Mouse (Mus musculus) v-Abl transformed pro-B cells (cell line): ENCODE measurements around the gene Olfr372.
"Not testable (repeated sequence)": the region's sequence is repeated elsewhere in the genome, so short reads cannot be mapped to it uniquely, and the experiment has no call there.

ENCODE experiments used
- in situ Hi-C, 2 experiments: fragments of 400-800 bp; cut with MboI; formaldehyde crosslinking; loops; one replicate each; pipeline ENCODE4 v1.15.1; 2025; ENCODE audit not compliant: unreplicated experiment in 2 of 2

Gene Olfr372

DNA sequence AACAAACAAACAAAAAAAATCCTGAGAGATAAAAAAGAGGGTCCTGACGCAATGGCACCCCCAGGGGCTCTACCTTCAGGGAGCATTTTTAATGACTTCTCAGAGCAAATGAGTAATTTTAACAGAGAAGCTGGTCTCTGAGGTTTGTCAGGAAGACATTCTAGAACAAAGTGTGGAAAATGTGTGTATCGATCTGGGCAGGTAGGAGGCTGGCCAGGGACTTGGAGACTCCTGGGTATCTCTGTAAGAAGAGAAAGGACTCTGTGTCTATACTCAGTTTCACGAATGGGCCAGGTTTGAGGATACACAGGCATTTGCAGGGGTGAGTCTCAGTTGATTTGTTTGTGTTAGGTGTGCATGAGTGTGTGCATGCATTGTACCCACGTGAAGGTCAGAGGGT, at the start of gene Olfr372:
Gene Olfr372, plus strand, starts transcription at position 301 of the 400 bp plus-strand sequence.
- in situ Hi-C loops, result loop anchor here (10.0 kb wide), 1 partner anchor 94 kb away; the partner anchor contains the start of gene Tpm4 (in 2 of the 2)

DNA sequence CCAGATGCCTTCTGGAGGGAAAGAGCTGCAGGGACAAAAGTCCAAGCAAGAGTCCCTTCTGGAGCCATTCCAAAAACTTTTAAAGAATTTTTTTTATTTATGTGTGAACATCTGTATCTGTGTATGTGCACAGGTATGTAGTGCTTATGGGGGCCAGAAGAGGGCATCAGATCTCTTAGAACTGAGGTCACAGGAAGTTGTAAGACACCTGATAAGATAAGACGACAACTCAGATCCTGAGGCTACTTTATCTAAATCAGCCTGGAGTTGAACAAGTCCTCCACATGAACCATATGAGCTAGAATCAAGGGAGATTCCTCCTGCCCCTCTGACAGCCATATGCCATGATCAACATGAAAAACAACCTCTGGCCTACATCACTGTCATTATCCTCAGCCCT, 41.6 kb upstream of the Olfr372 start:
- in situ Hi-C loops, result loop anchor here (25.0 kb wide), 1 partner anchor 862 kb away; no protein-coding TSS in a partner anchor

DNA sequence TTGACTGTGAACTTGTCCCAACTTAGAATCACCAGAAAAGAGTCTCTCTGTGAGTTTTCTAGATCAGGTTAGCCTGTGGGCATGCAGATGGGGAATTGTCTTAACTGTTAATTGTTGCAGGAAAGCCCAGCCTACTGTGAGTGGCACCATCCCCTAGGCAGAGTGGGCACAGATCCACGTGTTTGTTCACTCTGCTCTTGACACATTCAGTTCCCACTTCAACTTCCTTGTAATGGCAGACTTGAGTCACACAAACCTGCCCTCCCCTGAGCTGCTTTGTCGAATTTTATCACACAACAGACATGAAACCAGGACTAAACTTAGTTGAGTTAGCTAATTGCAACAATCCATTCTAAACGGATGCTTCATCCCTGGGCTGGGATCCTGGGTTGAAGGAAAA, 40.8 kb upstream of the Olfr372 start:
- in situ Hi-C loops, result no loop called here

DNA sequence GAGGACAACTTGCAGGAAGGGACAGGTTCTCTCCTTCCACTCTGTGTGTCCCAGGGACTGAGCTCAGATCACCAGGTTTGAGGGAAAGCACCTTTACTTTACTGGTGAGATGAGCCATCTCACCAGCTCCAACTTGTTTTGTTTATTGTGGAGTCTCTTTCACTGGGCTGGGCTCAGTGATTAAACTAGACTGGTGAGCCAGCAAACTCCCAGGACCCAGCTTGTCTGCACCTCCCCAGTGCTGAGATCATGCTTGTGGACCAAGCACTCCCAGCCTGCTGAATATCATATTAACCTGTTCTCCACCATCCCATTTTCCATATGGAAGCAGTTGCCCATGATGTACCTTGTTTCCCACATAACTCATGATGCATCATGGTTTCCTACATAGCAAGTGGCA, 38.1 kb upstream of the Olfr372 start:
- in situ Hi-C loops, result no loop called here

DNA sequence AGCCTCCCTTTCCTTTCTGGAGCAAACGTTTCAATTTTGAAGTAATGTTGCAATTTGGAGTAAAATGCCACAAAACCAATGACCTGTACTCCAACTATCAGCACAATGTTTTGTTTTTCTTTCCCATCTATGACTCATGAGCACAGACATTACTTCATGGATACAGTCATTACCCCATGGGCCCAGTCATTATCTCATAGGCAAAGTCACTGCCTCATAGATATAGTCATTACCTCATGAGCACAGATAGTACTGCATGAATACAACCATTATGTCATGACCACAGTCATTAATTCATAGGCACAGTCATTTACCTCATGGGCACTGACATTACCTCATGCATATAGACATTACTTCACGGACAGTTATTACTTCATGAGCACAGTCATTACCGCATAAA, 35.1 kb upstream of the Olfr372 start:
- in situ Hi-C loops, result no loop called here

DNA sequence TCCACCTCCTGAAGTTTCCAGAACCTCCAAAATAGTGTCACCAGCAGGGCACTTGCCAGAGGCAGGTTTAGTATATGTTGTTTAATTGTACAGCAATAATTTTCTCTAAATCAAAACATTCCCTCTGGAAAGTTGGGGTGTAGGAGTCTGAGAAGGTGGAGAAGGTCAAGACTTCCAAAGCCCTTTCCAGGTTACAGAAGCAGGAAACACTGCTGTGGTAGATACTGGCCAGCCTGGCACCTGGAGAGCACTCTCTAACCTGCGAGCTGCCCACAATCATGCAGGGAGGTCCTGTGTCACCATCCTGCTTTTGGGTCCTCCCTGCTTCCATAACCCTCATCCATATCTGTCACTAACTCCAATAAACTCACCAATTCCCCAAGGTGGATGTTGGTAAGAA, 34.3 kb upstream of the Olfr372 start:
- in situ Hi-C loops, result no loop called here

DNA sequence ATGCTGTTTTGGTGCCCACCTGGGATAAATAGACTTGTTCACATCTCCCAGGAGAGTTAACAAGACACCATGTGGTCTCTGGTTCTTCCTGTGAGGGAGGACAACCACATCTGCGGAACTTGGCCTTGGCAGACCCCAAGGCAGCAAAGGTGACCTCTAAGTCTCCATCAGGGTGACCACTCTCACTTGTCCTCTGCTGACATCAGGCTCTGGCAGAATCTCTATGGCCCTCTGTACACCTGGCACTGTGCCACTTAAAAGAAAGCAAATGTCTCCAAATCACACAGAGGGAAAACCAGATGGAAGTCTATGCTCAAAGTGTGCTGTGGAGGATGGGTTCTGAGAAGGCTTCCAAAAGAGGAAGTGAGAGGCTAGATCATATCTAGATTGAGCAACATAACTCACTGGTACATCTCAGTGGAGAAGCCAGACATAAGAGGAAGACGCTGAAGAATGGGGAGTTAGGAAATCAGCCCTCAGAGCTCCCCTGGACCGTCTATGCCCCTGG, 32.8 kb upstream of the Olfr372 start:
- in situ Hi-C loops, result no loop called here

DNA sequence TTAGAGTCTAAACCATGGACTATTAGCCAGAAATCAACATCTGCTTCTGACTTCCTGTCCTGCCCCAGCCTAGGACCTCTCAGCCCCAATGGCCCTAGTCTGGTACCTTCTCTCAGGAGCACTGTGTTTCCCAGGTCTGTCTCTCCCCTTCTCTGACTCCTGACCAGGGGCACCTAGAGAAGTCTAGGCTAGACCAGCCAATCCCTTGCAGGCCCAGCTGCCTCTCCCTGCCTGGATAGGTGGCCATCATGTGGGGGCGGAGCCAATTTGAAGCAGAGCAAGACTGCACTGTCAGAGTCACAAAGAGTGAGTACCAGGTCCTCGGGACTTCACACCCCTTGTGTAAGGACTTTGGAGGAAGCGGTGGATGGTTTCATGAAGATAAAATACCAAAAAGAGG, 31.5 kb upstream of the Olfr372 start, which contains the start of gene Cyp4f18:
Gene Cyp4f18, minus strand, starts transcription at position 154 of the 400 bp plus-strand sequence.
- in situ Hi-C loops, result no loop called here

DNA sequence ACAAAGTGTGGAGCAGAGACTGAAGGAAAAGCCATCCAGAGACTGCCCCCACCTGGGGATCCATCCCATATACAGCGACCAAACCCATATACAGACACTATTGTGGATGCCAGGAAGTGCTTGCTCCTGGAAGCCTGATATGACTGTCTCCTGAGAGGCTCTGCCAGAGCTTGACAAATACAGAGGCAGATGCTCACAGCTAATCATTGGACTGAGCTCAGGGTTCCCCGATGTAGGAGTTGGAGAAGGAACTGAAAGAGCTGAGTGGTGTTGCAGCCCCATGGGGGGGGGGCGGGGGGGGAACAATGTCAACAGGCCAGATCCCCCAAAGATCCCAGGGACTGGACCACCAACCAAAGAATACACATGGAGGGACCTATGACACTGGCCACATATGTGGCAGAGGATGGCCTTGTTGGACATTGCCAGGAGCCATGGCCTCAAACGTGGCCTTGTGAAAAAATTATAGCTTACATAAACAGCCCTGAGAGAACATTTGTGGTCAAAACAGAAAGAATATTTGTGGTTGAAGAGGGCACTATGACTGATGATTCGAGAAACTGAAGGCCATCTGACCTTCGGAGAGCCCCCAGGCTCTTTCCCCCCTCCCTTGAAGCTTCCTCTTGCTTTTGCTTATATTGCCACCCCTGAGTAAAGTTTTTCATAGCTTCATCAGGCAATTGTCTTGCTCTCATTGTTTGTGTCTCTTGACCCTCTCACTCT, 27.4 kb upstream of the Olfr372 start:
- in situ Hi-C loops, result not testable (repeated sequence)

DNA sequence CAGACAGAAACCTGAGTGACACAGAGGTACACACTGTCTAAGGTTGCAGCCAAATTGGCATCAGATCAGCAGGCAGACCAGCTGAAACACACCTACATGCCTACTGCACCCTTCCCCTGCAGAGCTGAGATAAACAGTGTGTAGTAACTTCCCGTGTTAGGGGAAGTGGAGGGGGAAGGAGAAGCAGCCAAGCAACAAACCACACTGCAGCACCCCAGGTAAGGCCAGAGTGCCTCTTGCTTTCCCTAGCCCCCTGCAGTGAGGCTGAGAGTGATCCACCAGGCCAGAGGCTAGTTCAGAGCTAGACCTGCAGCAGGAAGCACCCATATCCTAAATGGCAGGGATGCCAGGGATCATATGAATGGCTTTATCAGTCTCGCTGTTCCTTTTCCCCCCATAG, 23.7 kb upstream of the Olfr372 start:
- in situ Hi-C loops, result loop anchor here in 1 of 2 experiments (5.0 kb wide), 1 partner anchor 50 kb away; no protein-coding TSS in a partner anchor

DNA sequence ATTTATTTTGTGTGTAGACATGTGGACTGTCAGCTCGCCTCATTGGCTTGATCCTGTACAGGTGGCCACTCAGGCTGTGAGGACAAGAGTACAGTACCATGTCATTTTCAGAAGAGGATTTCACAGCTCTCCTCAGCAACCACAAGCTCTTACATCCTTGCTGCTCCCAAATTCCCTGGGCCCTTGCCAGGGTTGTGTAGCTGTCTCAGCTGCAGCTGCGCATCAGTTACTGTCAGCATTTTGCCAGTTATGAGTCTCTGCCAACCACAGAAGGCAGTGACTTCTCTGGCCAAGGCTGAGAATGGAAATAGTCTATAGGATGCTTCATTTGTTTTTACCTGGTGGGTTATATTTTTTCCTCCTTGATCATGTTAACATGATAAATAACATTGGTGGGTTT, 22.9 kb upstream of the Olfr372 start:
- in situ Hi-C loops, result loop anchor here in 1 of 2 experiments (5.0 kb wide), 1 partner anchor 49 kb away; no protein-coding TSS in a partner anchor

DNA sequence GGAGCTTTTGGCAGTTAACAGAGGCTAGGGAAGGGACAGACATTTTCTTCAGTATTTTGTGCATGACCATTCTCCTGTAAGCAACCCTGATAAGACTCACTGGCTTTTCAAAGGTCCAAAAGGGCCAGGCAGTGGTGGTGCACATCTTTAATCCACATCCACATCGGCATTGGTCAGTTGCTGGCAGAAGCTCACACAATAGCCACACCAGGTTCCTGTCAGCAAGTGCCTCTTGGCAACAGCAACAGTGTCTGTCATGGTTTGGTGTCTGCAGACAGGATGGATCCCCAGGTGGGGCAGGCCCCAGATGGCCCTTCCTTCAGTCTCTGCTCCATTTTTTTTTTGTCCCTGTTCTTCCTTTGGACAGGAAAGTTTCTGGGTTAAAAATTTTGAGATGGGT, 22.0 kb upstream of the Olfr372 start:
- in situ Hi-C loops, result loop anchor here in 1 of 2 experiments (5.0 kb wide), 1 partner anchor 48 kb away; no protein-coding TSS in a partner anchor

DNA sequence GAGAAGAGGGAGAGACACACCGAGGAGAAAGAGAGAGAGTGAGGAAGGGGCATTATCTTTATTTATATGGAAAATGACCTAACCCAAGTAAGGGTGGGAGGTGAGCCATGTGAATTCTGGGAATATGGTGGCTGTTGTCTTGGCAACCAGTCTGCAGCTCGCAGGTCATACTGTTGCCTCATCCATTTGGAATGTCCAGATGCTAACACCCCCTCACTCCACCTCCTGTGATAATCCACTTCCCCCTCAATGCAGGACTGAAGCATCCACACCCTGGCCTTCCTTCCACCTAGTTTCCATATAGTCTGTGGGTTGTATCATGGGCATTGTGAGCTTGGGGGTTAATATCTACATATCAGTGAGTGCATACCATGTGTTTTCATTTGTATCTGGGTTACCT, 21.2 kb upstream of the Olfr372 start:
- in situ Hi-C loops, result loop anchor here in 1 of 2 experiments (5.0 kb wide), 2 partner anchors 47 to 268 kb away; no protein-coding TSS in a partner anchor

DNA sequence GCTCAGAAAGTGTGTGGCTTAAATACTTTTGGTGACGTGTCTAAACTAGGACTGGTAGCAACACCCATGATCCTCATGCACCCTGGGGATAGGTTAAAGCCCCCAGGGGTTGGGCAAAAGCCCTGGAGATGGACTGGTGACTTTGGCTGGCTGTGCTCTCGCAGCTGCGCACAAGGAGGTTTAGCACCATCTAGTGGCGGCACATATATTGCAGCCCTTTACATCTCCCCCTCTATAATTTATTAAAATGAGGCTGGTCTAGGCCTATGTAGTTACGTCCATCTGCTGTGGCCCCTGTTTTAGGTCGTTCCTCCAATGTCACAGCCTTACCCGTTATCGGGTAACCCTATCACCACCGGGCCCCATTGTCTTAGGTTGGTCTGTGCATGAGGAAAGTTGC, 16.1 kb upstream of the Olfr372 start:
- in situ Hi-C loops, result loop anchor here in 1 of 2 experiments (5.0 kb wide), 1 partner anchor 273 kb away; no protein-coding TSS in a partner anchor

DNA sequence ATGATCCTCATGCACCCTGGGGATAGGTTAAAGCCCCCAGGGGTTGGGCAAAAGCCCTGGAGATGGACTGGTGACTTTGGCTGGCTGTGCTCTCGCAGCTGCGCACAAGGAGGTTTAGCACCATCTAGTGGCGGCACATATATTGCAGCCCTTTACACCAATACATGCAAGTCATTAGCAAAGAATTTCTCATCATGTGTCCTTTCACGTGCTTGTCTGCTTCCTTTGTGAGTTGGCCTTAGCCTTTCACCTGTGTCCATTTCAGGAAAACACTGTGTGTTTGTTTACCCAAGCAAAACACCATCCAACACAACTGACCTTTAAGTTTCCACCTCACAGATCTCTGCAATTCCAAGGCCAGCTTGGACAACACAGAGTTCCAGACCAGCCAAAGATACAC, 8.1 kb upstream of the Olfr372 start:
- in situ Hi-C loops, result not testable (repeated sequence)

DNA sequence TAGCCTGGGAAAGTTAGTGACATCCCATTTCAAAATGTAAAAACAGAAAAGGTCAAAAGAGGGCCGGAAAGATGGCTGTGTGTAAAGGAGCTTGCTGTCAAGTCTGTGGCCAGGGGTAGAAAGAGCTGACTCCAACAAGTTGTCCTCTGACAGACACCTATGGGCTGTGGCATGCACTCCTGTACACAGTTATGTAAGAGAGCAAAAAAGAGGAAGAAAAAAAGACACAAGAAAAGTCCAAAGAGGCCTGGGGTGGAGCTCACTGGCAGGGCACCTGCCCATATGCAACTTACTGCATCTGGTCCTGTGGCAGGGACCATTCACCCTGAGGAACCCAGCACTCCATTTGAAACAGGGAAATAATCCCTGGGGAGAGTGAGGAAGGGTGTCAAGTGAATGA, 1.5 kb downstream of the Olfr372 start:
- in situ Hi-C loops, result loop anchor here (10.0 kb wide), 1 partner anchor 92 kb away; the partner anchor contains the start of gene Tpm4 (in 2 of the 2)

DNA sequence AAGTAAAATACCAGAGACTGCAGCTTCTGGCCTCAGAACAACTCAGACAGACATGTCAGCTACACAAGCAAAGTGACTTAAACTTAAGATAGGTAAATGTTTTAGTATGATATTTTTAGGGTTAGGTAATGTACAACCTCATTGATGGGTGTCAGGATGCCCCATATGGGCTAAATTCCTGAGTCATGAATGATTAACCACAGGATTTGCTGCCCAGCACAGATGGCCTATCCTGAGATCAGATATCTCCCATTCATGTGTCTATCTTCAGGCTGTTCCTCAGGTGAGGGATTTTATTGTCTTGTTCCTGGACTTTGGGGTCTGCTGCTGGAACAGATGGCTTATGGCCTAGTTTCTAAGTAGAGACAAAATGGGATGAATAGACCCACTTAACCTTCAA, 13.6 kb downstream of the Olfr372 start:
- in situ Hi-C loops, result not testable (repeated sequence)

DNA sequence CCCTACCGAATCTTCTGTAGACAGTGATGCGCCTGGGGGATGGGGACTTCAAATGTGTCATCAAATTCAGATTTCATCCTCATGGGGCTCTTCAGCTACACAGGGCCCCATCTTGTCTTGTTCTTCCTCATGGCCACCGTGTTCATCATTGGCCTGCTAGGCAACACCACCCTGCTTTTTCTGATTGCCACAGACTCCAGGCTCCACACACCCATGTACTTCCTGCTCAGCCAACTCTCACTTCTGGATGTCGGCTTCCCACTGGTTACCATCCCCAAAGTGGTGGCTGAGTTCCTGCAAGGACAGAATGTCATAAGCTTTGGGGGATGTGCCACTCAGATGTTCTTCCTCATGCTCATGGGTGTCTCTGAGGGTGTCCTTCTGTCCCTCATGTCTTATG, 16.6 kb downstream of the Olfr372 start:
- in situ Hi-C loops, result not testable (repeated sequence)

DNA sequence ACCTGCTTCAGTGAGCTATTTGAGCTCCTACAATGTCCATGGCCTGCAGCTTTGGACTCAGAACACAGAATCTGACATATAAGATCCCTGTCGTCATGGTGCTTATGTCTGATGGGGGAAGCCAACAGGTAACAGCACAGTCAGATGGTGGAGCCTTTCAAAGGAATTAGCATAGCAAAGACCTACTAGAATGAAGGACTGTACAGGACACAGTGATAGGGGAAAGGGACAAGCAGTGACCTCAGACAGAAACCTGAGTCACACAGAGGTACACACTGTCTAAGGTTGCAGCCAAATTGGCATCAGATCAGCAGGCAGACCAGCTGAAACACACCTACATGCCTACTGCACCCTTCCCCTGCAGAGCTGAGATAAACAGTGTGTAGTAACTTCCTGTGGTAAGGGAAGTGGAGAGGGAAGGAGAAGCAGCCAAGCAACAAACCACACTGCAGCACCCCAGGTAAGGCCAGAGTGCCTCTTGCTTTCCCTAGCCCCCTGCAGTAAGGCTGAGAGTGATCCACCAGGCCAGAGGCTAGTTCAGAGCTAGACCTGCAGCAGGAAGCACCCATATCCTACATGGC, 25.9 kb downstream of the Olfr372 start:
- in situ Hi-C loops, result loop anchor here in 1 of 2 experiments (5.0 kb wide), 1 partner anchor 50 kb away; no protein-coding TSS in a partner anchor

DNA sequence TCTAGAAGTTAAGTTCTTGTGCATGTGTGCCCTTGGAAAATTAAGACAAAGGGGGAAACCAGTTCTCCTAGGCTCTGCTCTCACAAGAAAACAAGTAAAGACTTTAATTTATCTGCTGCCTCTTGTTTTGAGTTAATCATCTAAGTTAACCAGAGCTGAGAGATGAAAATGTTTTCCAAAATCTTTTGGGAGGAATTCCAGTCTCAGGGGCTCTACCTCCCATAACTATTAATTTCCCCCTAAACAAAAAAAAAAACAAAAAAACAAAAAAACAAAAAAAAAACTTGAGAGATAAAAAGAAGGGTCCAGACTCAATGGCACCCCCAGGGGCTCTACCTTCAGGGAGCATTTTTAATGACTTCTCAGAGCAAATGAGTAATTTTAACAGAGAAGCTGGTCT, 41.9 kb downstream of the Olfr372 start, which contains the start of gene Olfr373:
Gene Olfr373, plus strand, starts transcription at position 301 of the 400 bp plus-strand sequence.
- in situ Hi-C loops, result loop anchor here in 1 of 2 experiments (25.0 kb wide), 1 partner anchor 946 kb away; no protein-coding TSS in a partner anchor

DNA sequence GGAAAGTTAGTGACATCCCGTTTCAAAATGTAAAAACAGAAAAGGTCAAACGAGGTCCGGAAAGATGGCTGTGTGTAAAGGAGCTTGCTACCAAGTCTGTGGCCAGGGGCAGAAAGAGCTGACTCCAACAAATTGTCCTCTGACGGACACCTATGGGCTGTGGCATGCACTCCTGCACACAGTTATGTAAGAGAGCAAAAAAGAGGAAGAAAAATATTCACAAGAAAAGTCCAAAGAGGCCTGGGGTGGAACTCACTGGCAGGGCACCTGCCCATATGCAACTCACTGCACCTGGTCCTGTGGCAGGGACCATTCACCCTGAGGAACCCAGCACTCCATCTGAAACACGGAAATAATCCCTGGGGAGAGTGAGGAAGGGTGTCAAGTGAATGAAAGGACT, 43.7 kb downstream of the Olfr372 start:
- in situ Hi-C loops, result loop anchor here in 1 of 2 experiments (25.0 kb wide), 1 partner anchor 947 kb away; no protein-coding TSS in a partner anchor
